Mouse (Mus musculus): Measurements from ENCODE around the gene Synrg. TPM values are rescaled to one million over a fixed set of nuclear protein-coding genes. Genes with fewer than 3 reads are reported as not detected.
A peak's percentile ranks its signal among the peaks of the same experiment; 100 is the strongest.

The Synrg gene
- total RNA-seq (2021) = 10 to 100 TPM; 47.1 to 58.6 TPM
- polyA plus RNA-seq (2012; rRNA removed) = 26.3 and 37.4 TPM in 2 replicates
- long read RNA-seq, partial matches to known transcripts = 4 of 12 reads
- long read RNA-seq, other reads (novel, unspliced or antisense) = 6 of 12 reads

DNA sequence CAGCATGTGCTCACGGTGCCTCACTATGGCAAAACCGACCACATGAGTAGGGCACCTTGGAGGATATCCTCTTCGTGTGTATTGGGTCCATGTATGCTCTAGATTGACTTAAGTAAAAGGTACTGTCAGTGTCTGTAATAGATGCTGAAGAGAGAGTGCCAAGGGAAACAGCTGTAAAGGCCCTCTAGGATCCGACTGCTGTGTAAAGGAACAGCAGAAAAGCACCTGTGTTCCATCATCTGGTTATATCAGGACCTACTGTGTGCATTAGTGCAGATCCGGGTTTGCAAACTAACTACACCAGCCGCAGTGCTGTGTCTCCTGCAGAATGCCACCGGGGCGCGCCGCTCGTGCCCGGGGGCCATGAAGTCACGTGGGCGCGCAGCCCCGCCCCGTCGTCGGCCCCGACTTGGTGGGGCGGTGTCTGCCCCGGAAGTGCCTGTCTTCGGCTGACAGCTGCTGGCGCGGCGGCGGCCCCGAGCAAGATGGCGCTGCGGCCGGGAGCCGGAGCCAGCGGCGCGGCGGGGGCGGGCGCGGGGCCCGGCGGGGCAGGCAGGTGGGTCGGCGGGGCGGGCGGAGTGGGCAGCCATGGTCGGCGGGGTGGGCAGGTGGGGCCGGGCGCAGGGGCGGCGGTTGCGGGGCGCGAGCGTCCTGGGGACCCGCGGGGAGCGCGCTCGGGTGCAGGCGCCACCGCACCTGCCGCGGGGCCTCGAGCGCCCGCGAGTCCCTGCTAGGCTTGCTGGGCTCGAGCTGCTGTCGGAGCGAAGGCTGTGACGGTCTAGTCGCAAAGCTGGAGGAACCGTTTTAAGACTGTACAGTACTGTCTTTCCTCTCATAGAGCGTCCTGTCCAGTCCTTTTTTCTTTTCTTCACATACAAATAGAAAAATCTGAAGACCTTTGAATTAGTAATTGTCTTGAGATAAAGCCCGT, at the start of gene Synrg:
TSS of gene Synrg (plus strand) at position 438 of the 931 bp plus-strand sequence.
- DNase-seq = peak; percentile 95

- no peak for DNase-seq
Measured at GRCm38 (mm10) chr11:83914501-83914900, 49.7 kb upstream of the Synrg start.

- no peak for DNase-seq
Measured at GRCm38 (mm10) chr11:83922600-83922999, 41.6 kb upstream of the Synrg start.

DNA sequence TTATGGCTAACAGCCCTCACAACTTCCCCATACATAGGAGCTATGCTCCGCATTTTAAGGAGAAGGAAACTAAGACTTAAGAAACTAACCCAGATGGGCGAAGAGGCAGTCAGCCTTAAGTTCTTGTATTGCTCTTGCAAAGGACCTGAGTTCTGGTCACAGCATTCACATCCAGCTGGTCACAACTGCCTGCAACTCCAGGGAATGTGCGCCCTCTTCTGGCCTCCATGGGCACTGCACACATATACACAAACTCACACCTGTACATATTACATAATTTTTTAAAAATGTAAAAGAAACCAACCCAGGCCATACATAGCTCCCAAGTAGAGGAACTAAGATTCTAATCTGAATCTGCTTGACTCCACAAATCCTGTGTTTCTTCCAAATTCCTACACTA, 37.1 kb upstream of the Synrg start:
- no peak for DNase-seq

- no peak for DNase-seq
Measured at GRCm38 (mm10) chr11:83932506-83933106, 31.6 kb upstream of the Synrg start.

- DNase-seq = no peak
Measured at GRCm38 (mm10) chr11:83933376-83933775, 30.9 kb upstream of the Synrg start.

DNA sequence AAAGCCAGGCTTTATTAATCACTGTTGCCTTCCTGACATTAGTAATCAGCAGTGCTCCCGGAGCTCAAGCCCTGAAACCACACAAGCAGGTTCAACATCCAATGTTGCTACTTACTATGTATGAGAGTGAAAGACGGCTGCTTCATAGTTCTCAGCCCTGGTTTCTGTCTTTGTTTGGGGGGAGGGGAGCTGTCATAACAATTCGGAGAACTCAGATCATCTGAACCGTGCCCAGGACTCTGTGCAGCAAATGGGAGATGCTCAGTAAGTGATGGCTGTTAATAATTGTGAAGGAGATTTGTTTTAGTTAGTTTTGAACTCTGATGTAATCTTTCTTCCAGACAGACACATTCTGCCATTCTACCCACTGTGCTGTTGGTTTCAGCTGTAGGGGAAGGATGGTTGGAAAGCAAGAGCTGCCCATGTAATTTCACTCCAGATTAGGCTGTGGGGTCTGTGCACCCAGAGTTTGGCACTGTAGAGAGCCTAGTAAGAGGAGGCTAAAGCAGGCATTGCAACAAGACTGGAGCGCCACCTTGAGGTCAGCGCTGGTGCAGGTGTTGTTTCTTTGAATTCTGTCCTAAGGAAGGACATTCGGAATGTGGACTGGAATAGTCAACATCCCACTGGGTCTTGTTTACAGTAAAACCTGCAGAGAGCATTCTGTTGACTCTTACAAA, 28.1 kb upstream of the Synrg start:
- DNase-seq = peak; percentile 71

GRCm38 (mm10) chr11:83938556-83938955, 25.7 kb upstream of the Synrg start:
- DNase-seq = no peak

DNA sequence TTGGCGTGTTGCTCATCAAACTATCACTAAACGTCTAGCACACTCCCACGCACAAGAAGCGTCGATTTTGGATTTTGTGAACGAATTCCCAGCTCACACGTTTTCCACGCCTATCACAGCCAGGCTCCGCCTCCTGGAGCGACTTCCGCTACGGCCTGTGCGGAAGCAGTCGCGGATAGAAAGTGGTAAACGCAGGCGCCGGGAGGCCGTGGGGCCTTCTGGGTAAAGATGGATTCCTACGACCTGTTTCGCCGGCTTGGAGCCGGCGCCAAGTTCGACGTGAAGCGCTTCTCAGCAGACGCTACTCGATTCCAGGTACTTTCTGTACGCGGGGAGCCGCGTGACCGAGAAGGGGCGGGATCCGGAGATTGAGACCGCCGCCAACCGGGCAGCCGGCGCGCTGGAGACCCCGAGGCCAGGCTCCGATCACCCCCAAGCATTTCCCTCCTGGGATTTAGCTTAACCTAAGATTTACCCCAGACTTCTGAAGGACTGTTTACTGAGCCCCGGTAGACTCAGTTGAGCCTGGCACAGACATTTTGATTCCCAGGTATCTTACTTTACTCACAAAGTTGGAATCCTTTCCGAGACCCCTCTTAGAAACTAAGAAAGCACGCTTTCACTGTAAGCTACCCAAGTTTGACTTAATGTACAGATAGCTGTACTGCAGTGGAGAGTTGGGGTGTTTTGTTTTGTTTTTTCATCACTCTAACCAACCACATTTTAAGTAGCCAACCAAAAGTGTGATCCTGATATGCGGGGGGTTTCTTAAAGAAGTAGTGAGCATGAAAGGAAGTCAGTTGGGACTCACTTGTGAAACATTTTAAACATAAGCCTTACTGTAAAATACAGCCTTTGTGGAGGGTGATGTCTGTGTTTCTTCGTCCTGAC, 22.0 kb upstream of the Synrg start, which contains the start of gene Ddx52:
TSS of gene Ddx52 (plus strand) at position 113 of the 891 bp plus-strand sequence.
- peak; percentile 93 for DNase-seq

GRCm38 (mm10) chr11:83956822-83957221, 7.4 kb upstream of the Synrg start:
- no peak for DNase-seq

GRCm38 (mm10) chr11:83961983-83962382, 2.2 kb upstream of the Synrg start:
- no peak for DNase-seq

- no peak for DNase-seq
Measured at GRCm38 (mm10) chr11:83967436-83968204, 3.4 kb downstream of the Synrg start.

DNA sequence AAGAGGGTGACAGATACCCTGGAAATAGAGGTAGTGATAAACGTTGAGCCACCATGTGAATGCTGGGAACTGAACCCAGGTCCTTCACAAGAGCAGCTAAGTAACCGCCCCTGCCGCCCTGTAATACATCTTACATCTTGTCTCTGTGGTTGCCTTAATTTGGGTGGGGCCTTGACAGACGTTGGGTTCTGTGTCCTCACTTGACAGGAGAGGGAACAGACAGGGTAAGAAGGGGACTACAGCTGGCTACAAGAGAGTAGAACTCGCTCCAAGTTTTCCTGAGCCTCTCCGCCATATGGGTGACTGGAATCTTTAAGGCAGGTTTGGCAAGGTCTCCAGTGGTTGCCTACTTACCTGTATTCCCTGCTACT, 4.0 kb downstream of the Synrg start:
- DNase-seq = no peak

DNA sequence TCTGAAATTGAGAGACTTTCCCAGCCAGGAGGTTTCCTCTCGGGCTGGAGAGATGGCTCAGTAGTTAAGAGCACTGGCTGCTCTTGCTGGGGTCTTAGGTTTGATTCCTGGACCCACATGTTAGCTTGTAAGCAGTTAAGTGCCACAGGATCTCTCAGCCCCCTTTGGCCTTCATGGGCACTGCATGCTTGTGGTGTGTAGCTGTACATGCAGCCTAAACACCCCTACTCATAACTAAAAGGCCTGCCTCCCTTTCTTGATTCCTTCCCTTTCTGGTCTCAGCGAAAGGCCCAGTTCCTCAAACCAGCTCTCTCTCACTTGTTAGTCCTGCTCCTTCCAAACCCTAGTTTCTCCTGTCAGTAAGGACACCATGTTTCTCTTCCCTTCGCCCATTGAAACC, 4.8 kb downstream of the Synrg start:
- no peak for DNase-seq

DNA sequence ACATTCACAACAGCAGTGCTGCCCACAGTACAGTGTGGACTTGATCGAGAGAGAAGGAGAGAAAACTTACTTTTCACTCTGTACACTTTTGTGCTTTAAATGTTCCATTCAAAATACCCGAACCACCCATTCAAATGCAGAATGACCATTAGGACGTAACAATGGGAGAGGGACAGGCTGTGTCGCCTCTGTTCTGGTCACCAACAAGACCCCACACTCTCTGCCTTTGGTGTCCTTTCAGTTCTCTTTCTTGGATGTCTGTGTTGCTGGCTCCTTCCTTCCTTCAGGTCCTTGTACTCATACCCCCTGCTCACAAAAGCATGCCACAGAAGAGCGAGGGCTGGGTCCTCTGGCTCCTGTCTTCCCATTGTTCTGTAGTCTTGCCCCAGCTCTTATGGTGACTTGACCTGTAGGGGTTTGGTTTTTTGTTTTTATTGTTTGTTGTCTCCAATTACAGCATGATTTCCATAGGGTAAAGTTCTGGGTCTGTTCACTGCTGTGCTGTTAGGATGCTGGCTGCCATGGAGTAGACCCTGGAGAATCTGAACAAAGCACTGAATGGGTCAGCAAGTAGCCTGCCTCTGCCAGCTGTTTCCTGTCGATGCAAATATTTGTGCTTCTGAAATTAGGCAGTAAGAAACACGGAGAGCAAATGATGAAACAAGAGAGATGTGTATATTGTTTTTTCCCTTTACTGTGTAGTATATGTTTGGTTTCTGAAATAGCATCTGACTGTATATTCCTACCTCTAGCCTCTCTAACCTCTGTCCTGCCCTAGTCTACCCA, 10.5 kb downstream of the Synrg start:
- no peak for DNase-seq

DNA sequence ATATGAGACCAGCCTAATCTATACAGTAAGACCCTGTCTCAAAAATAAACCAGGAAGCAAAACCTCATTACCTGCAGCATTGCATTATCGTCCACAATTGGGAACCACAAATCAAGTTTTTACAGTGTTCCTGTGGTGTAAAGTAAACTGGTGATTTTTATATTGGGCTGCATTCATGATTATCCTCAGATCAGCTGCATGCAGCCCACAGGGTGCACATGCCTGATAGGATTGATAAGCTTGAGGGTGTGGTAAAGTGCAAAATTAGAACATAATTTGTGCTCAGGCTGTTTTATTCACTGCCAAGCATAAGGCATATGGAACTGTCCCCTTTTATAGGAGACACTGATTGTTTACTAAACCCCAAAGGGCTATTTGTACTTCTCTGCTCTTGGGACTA, 11.3 kb downstream of the Synrg start:
- no peak for DNase-seq

DNA sequence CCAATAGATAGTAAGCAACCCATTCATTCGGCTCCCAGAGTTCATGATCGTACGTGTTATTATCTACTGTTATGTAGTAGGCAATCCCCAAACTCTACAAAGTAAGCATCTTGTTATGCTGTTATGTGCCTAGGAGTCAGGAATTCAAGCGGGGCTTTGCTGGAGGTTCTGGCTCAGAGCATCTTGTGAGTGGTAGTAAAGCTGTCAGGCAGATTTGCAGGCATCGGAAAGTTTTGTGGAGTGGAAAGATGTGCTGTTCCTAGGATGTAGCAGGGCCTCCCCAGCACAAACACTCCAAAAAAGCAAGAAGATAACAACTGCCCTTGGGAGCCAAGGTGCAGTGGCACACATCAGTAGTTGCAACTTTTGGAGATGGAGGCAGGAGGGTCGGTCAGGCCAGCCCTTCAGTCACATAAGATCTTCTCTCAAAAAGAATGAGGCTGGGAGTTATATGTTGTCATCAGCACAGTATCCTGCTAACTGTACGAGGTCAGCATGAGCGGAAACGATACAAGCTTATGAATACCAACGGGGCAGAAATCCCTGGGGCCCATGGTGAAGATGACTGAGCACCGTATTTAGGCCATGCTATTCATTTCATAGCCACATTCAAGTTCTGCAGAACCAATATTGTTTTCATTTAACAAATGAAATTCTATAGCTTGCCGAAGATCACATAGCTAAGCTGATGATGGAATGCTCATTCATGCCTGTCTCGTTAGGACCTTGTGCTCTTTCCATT, 12.2 kb downstream of the Synrg start:
- no peak for DNase-seq

GRCm38 (mm10) chr11:83977810-83978209, 13.6 kb downstream of the Synrg start:
- DNase-seq = no peak

DNA sequence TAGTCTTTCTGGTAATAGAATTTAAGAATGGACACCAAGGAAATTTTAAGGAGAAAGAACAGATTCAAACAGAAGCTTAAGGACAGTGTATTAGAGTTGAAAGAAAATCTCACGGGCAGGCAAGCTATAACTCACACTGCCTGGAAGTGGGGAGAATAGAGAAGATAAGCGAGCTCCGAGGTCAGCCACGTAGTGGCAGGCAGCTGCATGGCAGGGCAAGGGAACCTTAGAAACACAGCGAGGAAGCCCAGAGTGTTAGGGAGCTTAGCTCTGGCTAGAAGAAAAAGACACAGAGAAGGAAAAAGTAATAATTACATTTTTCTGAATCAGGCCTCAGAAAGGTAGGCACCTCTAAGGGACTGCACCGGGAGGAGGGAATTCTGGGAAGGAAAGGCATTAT, 15.8 kb downstream of the Synrg start:
- peak; percentile 37 for DNase-seq

All from adrenal gland, adult 2 months (tissue).